Mouse (Mus musculus): ENCODE data around the gene Cfap45.

The Cfap45 gene

DNA sequence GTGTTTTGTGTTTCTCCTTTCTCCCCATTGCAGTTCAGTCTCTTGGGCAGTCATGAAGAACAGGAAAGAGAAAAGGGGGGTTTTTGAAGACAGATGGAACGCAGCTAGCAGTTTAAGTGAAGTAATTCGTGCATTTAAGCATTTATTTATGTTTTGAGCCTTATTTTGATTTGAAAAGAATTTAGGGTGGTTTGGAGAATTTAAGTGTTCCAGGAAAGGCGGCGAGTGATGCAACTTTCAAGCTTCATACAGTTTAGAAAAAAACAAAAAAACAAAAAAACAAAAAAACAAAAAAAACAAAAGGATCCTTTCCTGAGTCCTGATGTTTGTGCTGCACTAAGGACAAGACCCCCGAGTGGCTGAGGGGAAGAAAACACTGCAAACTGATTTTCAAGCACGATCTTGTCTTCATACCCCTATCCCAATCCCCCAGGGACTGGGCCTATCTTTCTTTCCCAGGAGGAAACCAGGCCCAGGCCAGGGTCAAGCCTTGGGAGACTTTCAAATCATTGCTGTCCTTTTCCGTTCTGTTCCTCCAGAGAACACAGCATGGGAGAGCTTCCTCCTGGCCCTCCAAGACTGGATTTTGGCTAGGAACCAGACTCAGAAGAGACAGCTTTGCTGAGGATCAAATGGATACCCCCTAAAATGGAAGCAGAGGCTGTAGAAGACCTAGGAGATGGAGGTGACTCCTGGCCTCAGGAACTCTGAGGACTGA, 5.9 kb upstream of the Cfap45 start:
- in situ Hi-C loops (cut with MboI, MseI): no loop called here

DNA sequence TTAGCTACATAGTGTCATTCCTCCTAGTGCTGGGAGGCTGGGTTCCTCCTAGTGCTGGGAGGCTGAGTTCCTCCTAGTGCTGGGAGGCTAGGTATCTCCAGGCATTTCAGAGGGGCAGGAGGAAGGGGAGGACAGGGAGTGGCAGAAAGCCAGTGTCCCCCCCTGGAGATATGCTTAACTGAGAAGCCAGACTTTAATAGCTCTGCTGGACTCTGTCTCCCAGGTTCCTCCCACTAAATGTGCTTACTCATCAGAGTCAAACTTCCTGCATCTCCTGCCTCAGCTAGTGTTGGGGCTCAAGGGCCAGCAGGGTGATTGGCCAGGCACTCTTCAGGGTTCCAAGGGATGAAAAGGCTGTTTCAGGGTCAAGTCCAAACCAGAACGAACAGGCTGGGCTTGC, 5.2 kb upstream of the Cfap45 start:
- in situ Hi-C loops (cut with MboI, MseI): no loop called here

DNA sequence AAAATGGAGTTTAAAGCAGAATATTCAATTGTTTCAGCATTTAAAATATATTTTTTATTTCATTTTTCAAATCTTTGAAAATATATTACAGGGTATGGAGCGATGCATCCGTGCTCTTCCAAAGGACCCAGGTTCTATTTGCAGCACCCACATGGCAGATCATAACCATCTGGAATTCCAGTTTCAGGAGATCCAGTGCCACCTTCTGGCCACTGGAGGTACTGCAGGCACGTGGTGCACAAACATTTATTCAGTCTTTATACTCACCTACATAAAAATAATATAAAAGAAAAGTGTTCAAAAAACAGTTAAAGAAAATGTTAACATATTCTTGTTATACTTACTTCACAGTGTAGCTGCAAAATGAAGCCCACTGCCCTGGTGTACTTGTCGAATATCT, 2.6 kb upstream of the Cfap45 start:
- in situ Hi-C loops (cut with MboI, MseI): no loop called here

DNA sequence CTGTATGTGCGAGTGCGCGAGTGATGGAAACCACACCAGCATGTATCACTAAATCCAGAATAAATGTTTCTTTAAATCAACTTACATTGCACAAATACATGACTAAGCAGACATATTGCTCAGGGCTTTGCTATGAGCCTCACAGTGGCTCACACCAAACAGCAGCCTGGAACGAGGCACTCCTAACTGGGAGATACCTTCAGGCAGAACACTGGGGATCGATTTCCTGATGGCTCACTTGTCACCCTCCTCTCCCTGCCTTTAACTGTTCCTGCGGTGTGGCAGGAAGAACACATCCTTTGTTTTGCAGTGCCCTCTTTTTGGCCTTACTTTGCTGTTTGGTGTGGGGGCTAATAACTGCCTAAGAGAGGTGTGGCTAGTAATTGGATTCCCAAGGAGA, 957 bp upstream of the Cfap45 start:
- in situ Hi-C loops (cut with MboI, MseI): no loop called here

DNA sequence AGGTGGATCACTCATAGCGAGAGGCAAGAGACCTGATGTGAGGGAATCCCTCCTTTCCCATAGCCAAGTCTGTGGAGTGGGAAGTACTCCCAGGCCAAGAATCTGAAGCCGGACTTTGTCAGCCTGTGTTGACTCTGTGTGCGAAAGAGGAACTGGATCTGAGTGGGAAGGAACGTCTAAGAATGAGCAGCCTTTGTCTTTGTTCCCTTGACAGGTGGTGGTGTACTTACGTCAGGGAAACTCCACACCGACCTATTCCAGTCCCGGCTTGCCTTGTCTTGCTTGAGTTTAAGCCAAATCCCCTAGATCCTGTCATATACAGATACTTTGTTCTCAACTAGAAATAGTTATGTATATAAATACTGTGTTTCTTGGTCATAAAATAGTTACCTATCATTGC, 1.9 kb downstream of the Cfap45 start:
- in situ Hi-C loops (cut with MboI, MseI): no loop called here

DNA sequence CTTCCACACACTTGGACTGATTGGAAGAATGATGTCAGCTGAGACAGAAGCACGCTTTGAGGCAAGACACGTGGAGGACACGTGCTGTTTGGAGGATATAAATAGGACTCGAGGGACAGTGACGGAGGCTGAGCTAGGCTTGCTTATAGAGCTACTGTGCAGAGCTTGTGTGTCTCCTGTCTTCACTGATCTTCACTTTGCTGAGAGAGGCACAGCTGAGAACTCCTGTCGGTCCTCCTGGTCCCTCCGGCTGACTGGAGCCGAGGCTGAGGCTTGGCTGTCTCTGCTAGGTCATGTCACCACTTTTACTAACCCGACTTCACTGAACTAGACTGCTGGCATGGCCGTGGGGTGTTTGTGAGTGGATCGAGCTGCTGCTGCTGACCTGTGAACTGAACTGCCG, 3.1 kb downstream of the Cfap45 start:
- in situ Hi-C loops (cut with MboI, MseI): no loop called here

DNA sequence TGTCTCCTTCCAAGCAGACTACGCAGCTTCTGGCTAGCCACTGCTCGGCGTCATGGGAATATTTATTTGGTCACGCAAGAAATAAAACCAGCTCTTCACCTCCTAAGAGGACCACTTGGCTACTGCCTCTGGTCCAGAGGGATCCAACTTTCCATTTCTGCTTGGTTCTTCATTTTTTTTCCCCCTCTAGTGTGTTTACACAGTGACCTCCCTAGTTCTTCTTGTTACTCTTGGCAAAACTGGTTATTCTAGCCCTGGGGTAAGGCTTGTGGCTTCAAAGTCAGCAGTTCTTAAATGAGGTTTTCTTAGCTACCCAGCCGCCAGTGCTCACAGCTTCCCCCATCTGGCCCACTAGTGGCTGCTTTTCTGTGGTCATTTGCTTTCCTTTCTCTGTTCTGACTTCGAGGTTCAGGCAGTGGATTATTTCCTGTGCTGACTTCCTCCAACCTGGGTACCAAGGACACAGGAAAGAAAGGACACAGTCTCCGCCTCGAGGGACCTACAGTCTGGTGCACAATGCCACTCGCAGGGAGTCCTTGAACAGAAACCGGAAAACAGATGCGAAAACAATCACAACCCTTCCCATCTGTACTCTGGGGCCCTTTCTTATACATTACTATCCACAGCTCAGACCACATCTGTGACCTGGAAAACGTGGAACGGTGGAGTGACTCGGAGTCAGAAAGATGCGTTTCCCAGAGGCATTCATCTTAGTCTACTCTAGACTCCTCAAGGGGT, 4.6 kb downstream of the Cfap45 start:
- in situ Hi-C loops (cut with MboI, MseI): loop anchor here (5.0 kb wide), 1 partner anchor 107 kb away; the partner anchor contains the start of gene Dusp23

DNA sequence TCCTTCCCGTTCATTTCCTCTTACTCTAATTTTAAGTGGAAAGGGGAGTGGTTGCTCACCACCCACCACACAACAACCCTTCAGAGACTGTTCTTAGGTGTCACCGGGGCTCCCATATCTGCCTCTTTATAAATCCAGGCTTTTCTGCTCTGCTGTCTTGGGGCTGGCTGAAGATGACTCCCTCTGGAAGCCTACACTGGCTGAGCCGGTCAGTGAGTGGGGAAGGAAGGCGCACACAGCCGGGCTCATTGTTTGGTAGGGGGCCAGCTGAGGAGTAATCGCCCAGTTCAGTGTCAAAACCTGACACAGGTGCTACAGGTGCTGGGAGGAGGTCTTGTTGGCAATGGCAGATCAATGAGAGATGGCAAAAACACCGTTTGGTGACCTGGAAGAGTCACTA, 5.4 kb downstream of the Cfap45 start:
- in situ Hi-C loops (cut with MboI, MseI): loop anchor here (5.0 kb wide), 1 partner anchor 106 kb away; the partner anchor contains the start of gene Dusp23

DNA sequence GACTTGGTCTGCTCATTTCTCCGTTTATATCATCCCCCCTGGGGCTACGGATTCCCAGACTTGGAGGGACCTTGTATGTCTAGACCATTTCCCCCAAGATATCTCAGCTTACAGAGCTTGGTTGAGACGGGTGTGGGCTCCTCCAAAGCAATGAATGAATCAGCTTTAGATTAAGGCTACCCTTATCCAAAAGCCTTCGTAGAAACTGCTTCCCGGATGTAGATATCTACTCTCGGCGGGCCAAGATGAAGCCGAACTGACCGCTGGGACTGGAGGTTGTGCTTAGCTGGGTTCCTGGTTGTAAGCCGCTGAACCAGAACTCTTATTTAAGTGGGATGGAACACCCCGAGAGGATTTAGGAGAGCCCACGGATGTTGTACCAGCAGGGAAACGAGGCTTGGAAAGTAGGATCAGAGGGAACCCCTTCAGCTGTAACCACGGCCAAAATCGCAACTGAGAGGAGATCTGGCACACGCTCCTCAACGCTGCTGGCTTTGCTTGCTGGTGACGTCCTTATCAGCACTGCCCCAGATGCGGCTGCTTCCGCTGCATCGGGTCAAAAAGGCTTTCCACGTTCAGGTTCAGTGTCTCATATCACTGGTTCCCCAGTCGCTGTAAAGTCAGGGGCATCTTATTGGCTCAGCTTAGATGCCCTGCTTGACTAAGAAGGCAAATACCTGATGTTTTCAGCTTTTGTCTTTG, 5.9 kb downstream of the Cfap45 start:
- in situ Hi-C loops (cut with MboI, MseI): loop anchor here (5.0 kb wide), 1 partner anchor 106 kb away; the partner anchor contains the start of gene Dusp23

DNA sequence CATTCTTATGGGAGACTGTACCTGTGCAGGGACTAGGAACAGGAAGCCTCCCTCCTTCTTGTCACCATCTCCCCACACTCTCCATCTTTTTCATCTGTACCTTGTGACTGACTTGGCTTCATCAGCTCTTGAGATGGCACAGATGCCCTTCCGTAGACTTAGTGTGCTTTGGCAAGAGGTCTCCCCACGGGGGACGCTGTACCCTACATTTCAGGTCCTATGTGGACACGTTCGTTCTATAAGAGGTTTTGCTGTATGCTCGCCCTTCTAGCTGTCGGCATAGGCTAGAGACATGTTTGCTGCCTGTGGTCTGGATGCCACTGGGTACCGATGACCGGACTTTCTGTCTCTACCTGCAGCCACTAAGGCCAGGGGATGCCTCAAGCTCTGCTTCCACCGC, 6.8 kb downstream of the Cfap45 start:
- in situ Hi-C loops (cut with MboI, MseI): loop anchor here (5.0 kb wide), 1 partner anchor 105 kb away; the partner anchor contains the start of gene Dusp23

DNA sequence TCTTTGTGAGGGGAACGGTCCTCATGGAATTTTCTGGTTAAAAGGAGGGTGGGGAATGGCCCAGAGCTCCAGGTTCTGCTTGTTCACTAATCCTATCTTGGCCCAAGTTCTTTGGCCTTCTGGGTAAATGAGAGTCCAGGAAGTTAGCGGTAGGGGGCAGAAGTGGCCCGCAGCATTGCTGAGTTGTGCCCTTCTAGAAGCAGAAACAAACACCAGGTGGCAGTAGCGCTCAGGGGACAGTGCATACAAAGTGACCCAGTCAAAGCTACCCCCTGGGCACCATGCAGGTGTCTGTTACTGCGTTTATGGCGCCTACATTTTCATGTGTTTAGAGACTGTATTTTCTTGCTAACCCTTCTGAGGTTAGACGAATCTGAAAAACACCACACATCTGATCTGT, 8.1 kb downstream of the Cfap45 start:
- in situ Hi-C loops (cut with MboI, MseI): loop anchor here (5.0 kb wide), 1 partner anchor 104 kb away; the partner anchor contains the start of gene Dusp23

DNA sequence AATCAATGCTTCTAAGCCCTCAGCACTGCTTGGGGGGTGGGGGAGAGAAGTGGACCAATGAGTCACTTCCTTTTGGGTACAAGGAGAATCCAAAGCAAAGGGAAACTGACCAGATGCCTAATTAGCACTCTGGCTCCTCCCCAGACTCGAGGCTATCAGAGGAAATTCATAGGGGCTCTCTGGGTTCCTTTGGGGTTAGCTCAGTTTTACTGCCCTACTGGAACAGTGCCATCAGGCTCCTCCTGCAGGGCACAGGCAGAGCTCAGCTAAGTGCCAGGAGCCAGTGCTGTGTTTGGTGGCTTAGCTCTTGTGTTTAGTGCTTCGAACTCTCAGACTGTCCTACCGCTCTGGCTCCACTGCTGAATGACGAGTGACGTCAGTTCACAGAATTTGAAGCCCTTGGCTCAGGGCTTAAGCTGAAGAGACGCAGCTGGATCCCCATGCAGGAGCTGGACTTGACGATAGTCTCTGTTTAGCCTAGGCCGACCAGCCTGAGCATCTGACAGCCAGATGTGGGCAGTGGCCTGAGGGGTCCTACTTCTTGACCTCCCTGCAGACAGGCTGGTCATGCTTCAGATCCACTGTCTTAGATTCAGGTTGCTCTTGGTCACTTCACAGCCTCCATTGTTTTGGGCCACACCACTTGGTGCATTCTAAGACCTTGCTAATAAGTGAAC, 10.1 kb downstream of the Cfap45 start:
- in situ Hi-C loops (cut with MboI, MseI): no loop called here

DNA sequence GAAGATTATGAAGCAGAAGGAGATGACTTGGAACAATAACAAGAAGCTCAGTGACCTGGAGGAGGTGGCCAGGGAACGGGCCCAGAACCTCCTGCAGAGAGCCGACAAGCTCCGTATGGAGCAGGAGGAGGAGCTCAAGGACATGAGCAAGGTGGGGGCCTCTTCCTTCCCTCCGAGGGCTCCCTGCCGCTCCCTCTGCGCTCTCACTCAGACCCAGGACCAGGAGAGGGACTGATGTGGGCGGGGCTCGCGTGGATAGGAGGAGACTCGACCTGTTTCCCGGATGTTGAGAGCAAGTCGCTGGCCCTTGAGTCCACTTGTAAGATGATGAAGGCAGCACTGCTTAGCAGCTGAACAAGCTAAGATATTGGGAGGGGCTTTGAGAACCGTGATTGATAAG, 11.9 kb downstream of the Cfap45 start:
- in situ Hi-C loops (cut with MboI, MseI): no loop called here

DNA sequence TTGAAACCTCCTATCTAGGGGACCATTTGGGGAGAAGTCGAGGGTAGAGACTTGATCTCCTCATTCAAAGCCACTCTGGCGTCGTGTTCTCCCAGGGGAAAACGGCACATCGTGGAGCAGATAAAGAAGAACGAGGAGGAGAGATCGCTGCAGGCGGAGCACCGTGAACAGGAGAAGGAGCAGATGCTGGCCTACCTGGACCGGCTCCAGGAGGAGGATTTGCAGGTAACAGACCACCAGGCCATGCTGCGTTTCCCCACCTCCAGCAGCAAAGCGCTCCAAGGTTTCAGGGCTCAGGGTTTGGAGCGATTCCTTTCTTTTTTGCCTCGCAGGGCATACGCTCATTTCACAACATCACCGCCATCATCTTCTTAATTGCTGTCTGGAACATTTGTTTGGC, 14.5 kb downstream of the Cfap45 start:
- in situ Hi-C loops (cut with MboI, MseI): no loop called here

DNA sequence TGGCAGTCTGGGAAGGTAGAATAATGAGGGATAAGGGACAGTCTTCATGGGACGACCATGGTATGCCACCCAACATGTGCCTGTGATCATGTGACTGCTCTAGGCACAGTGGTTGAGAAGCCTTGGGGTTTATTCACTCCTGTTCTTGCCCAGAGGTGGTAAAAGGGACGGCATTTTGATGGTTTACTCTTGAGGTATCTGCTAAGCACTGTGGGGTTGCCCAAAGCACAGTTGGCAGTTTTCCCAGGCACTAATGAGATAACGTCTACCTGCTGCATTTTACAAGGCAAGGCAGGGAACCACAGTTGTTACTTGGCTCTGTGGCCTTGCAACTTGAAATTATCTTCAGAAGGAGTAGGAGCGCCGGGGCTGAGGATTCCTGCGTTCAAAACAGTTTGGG, 19.2 kb downstream of the Cfap45 start:
- in situ Hi-C loops (cut with MboI, MseI): no loop called here

DNA sequence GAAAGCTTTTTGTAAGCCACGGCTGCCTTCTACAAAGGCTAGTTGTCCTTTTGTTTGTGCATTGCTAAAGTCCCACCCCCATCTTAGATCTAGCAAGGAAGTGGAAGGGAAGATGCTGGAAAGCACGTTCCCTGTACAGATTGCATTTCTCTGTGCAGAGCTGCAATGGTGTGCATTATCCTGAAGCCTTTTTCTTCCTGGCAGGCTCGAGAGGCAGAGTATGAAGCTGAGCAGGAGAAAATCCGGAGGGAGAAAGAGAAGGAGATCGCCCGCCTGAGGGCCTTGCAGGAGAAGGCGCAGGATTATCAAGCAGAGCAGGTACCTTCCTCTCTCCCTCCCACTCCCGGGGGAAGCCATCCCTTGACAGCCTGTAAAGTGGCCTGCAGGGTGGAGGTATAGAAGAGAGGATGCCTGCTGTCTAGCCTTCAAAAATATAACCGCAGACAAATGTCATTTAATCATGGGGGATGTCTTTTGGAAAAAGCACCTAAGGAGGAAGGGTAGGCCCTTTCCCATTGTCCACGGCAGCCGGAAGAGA, 19.8 kb downstream of the Cfap45 start:
- in situ Hi-C loops (cut with MboI, MseI): no loop called here

DNA sequence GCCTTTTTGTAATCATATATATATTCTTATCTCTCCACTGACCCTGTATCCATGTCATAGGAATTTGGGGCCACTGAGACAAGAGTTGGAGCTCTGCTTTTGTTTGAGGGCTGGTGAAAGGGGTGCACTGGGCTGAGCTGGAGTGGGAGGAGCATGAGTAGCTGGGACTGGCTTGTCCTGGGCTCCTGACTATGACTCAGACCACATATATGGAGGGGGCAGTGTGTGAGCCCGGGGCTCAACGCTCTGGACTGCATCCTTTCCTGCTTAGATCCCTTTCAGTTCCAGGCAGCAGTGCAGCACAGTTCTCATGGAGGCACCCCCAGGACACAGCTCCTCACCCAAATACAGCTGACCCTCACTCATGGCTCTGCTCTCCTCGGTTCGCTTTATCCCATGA, 25.5 kb downstream of the Cfap45 start:
- in situ Hi-C loops (cut with MboI, MseI): no loop called here

DNA sequence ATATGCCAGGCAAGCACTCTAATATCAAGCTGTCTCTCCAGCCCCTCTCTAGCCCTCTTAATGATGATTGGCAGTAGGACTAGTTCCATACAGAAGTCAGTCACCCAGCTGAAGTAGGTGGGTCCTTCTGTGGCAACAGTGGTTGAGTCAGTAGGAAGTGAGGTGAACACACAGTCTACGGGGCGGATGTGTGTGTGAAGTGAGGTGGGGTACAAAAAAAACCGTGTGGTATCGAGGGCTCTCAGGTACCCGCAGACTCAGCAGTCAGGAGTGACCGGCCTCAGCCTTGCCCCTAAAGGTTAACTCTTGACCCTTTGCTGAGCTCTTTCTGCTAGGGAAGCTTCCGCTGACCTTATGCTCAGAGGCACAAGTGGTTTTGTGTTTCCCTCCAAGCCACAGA, 27.9 kb downstream of the Cfap45 start:
- in situ Hi-C loops (cut with MboI, MseI): no loop called here

DNA sequence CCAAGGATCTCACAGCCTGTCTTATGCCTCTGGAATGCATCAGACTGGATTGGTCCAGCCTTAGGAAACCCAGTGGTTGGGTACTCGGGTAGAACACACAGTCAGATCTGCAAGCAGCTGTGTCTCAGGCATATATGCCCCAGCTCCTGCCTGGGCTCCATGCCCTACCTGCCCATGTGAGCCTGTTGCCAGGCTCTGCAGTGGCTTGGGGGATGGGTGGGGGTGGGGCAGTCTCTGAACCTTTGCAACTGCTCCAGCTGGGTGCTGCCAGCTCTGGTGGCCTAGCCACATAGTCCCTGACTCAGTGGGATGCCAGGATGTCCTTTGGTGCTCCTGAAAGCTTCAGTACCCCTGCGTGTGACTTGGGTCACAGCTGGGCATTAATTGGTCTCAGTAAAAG, 28.7 kb downstream of the Cfap45 start:
- in situ Hi-C loops (cut with MboI, MseI): no loop called here

DNA sequence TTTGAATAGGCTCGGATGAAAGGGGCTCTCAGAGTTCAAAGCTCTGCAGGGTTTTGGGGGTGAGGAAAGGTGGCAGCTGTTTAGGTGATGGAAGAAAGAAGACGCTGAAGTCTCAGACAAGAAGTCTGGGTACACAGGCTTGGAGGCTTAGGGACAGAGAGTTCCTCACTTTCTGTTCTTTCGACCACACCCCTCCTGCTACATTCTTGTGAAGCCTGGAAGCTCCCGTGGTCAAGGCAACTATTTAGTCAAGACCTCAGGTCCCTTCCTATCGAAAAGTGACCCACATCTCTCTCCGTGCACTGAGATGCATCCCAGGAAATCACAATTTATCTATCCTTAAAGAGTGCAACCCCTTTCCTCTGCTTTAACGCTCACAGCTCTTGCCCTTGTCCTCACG, 29.1 kb downstream of the Cfap45 start:
- in situ Hi-C loops (cut with MboI, MseI): loop anchor here (25.0 kb wide), 1 partner anchor 1912 kb away; the partner anchor contains the start of gene Olfml2b

DNA sequence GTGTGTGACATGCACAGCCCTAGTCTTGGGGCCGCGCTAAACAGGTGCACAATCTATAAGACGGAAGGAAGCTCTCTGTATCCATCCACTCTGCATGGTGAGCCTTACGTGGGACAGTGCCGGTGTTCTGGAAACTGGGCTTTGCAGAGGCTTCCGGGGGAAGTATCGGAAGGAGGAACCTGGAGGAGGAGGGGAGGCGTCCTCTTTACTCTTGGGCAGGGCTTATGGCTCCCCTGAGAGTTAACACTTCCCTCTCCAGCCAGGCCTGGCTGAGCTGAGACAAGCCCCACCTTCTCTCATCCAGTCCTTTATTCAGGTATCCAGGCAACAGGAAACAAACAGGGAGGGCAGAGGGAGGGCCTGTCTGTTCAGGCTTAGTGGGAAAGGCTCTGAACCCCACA, 29.9 kb downstream of the Cfap45 start:
- in situ Hi-C loops (cut with MboI, MseI): loop anchor here (25.0 kb wide), 1 partner anchor 1913 kb away; the partner anchor contains the start of gene Olfml2b

Measured in T-helper 1 cell (primary cell).